Mouse (Mus musculus): ENCODE data around the gene Ttf2. TPM values are rescaled to one million over a fixed set of nuclear protein-coding genes. Genes with fewer than 3 reads are reported as not detected.

Gene Ttf2
- polyA plus RNA-seq, 1 experiment from 2014 or later: 3.3 TPM

DNA sequence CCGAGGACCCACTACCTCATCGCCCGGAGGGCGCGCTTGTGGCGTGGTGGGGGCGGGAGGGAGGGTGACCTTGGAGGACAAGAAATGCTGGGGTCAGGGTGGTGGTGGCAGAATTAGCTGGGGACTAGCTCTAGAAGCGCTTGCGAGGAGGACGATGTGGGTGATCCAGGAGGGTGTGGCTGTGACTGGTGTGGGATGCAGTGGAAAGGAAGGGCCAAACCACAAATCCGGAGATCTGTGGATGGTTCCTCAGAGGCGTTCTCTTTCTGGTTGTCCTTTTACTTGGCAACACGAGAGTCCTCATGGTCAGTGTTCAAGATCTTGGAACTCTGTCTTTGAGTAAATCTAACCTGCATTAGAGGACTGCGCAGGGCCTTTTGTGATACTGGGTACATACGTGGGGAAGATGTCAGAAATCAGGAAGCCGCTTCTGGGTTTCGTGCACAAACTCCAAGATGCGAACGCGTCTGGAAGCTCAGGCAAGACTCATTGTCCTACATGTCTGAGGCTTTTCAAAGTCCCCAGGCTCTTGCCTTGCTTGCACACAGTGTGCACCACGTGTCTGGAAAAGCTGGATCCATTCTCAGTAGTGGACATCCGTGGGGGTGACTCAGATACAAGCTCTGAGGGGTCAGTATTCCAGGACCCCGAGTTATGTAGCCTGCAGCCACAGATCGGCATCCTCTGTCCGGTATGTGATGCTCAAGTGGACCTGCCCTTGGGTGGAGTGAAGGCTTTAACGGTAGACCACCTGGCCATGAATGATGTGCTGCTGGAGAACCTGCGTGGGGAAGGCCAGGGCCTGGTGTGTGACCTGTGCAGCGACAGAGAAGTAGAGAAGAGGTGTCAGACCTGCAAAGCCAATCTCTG is 46.7 kb downstream of the Ttf2 start:
- Histone ChIP-seq H3K27ac (ENCODE audit: low read depth) (no peak overlapping the region), H3K4me2 (ENCODE audit: low read depth, low read length) (peak overlapping the region; percentile 86), H3K4me1 (ENCODE audit: insufficient read depth) (peaks cover 10% of the 10 kb centered on the region), H3K36me3 (replicated peaks; ENCODE audit: insufficient read depth, low read length) (no peaks in the 10 kb centered on the region), H3K9ac (replicated peaks) (peak overlapping the region; percentile 66), H3K27me3 (ENCODE audit: insufficient read depth, low read length) (no peaks in the 10 kb centered on the region), H3K9me3 (ENCODE audit: low read length) (no peaks in the 10 kb centered on the region), H3K4me3 (ENCODE audit: low read depth, low read length) (peak overlapping the region; percentile 63)
- no peak for DNase-seq
- WGBS (ENCODE audit: insufficient replicate concordance): 34% methylated on average over 24 of the region's 28 CpGs
- TF ChIP-seq EP300 (IDR thresholded peaks at IDR 0.05; ENCODE audit: low read depth): no peak
- TF ChIP-seq CTCF (IDR thresholded peaks at IDR 0.05; ENCODE audit: low read depth): no peak
- peak; percentile 33 for ATAC-seq

- no peak for TF ChIP-seq CTCF (IDR thresholded peaks at IDR 0.05; ENCODE audit: low read depth)
- DNase-seq: peak; percentile 95
- under 1% methylated on average over 39 of the region's 39 CpGs for WGBS (ENCODE audit: insufficient replicate concordance)
- H3K4me1 ChIP-seq (ENCODE audit: insufficient read depth): peaks cover 10% of the 10 kb centered on the region
- peak within 1 kb of the TSS; percentile 72 for H3K27ac ChIP-seq (ENCODE audit: low read depth)
- peak within 1 kb of the TSS; percentile 75 for H3K9ac ChIP-seq (replicated peaks)
- no peaks in the 10 kb centered on the region for H3K27me3 ChIP-seq (ENCODE audit: insufficient read depth, low read length)
- no peaks in the 10 kb centered on the region for H3K9me3 ChIP-seq (ENCODE audit: low read length)
- H3K4me3 ChIP-seq (ENCODE audit: low read depth, low read length): peak within 1 kb of the TSS; percentile 63
- no peaks in the 10 kb centered on the region for H3K36me3 ChIP-seq (replicated peaks; ENCODE audit: insufficient read depth, low read length)
- ATAC-seq: peak; percentile 97
- H3K4me2 ChIP-seq (ENCODE audit: low read depth, low read length): peak within 1 kb of the TSS; percentile 86
Observed at GRCm38 (mm10) chr3:100921825-100922505, 47.5 kb downstream of the Ttf2 start, which contains the start of gene Trim45. Gene Trim45, plus strand, starts transcription at chr3:100922202.

GRCm38 (mm10) chr3:100920611-100921140 is 48.8 kb downstream of the Ttf2 start:
- no peak for TF ChIP-seq EP300 (IDR thresholded peaks at IDR 0.05; ENCODE audit: low read depth)
- TF ChIP-seq CTCF (IDR thresholded peaks at IDR 0.05; ENCODE audit: low read depth): no peak
- 63% methylated on average over 9 of the region's 9 CpGs for WGBS (ENCODE audit: insufficient replicate concordance)
- ATAC-seq: no peak
- Histone ChIP-seq H3K9me3 (ENCODE audit: low read length) (no peaks in the 10 kb centered on the region), H3K36me3 (replicated peaks; ENCODE audit: insufficient read depth, low read length) (no peaks in the 10 kb centered on the region), H3K4me1 (ENCODE audit: insufficient read depth) (peaks cover 10% of the 10 kb centered on the region), H3K4me3 (ENCODE audit: low read depth, low read length) (peak overlapping the region; percentile 11; the same call in 1 of the 2 replicates), H3K9ac (replicated peaks) (no peak overlapping the region), H3K4me2 (ENCODE audit: low read depth, low read length) (peak overlapping the region; percentile 86), H3K27ac (ENCODE audit: low read depth) (no peak overlapping the region), H3K27me3 (ENCODE audit: insufficient read depth, low read length) (no peaks in the 10 kb centered on the region)
- DNase-seq: no peak

- Histone ChIP-seq H3K4me3 (ENCODE audit: low read depth, low read length) (no peak overlapping the region), H3K27ac (ENCODE audit: low read depth) (no peak overlapping the region), H3K9ac (replicated peaks) (no peak overlapping the region), H3K4me2 (ENCODE audit: low read depth, low read length) (no peak overlapping the region), H3K27me3 (ENCODE audit: insufficient read depth, low read length) (no peaks in the 10 kb centered on the region), H3K9me3 (ENCODE audit: low read length) (no peaks in the 10 kb centered on the region), H3K36me3 (replicated peaks; ENCODE audit: insufficient read depth, low read length) (no peaks in the 10 kb centered on the region), H3K4me1 (ENCODE audit: insufficient read depth) (peaks cover 4% of the 10 kb centered on the region; the same call in 1 of the 2 replicates)
- WGBS (ENCODE audit: insufficient replicate concordance): 10% methylated on average over 7 of the region's 7 CpGs
- TF ChIP-seq EP300 (IDR thresholded peaks at IDR 0.05; ENCODE audit: low read depth) (no peak), CTCF (IDR thresholded peaks at IDR 0.05; ENCODE audit: low read depth) (peak; percentile 70)
- DNase-seq (no peak), ATAC-seq (no peak)
Observed at GRCm38 (mm10) chr3:100916844-100917243, 52.6 kb downstream of the Ttf2 start.

GRCm38 (mm10) chr3:100911498-100912213 is 57.8 kb downstream of the Ttf2 start:
- H3K36me3 ChIP-seq (replicated peaks; ENCODE audit: insufficient read depth, low read length): no peaks in the 10 kb centered on the region
- H3K4me3 ChIP-seq (ENCODE audit: low read depth, low read length): no peak overlapping the region
- H3K9ac ChIP-seq (replicated peaks): no peak overlapping the region
- no peak overlapping the region for H3K27ac ChIP-seq (ENCODE audit: low read depth)
- no peak for TF ChIP-seq CTCF (IDR thresholded peaks at IDR 0.05; ENCODE audit: low read depth)
- no peak for TF ChIP-seq EP300 (IDR thresholded peaks at IDR 0.05; ENCODE audit: low read depth)
- no peaks in the 10 kb centered on the region for H3K4me1 ChIP-seq (ENCODE audit: insufficient read depth)
- DNase-seq (no peak), ATAC-seq (no peak)
- no peaks in the 10 kb centered on the region for H3K9me3 ChIP-seq (ENCODE audit: low read length)
- no peaks in the 10 kb centered on the region for H3K27me3 ChIP-seq (ENCODE audit: insufficient read depth, low read length)
- no peak overlapping the region for H3K4me2 ChIP-seq (ENCODE audit: low read depth, low read length)
- WGBS (ENCODE audit: insufficient replicate concordance): 68% methylated on average over 7 of the region's 7 CpGs

All from liver, postnatal 0 days (tissue).